Mouse (Mus musculus): ENCODE data around the gene Hist1h2bb. TPM values are rescaled to one million over a fixed set of nuclear protein-coding genes. Genes with fewer than 3 reads are reported as not detected.
"Not testable (repeated sequence)": the region's sequence is repeated elsewhere in the genome, so short reads cannot be mapped to it uniquely, and the experiment has no call there.

The Hist1h2bb gene
- polyA plus RNA-seq, 1 experiment from 2014 or later: 0.37 TPM

DNA sequence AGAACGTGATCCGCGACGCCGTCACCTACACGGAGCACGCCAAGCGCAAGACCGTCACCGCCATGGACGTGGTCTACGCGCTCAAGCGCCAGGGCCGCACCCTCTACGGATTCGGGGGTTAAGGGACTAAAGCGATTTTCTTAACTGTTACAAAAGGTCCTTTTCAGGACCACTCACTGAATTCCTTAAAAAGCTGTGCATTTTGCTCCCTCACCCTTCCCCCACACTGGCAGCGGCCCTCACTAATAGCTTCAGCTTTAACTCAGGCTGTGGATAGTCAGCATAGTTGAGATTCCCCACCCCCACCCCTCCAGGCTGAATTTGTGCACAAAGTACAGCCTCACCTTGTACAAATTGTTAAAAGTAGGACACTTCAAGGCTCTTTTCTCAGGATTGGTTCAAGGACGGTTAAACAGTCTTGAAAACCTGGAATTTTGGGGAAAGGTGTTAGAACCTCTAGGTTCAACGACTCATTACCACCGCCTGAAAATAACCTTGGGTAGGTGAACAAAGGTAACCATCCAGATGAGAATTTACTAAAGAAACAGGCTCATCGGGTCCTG, 10.8 kb downstream of the Hist1h2bb start:
- Histone ChIP-seq H3K4me1 (replicated peaks; ENCODE audit: control insufficient read depth, insufficient read depth, low read length) (peaks cover 5% of the 10 kb centered on the region; the same call in 1 of the 2 replicates), H3K4me2 (replicated peaks; ENCODE audit: low read depth) (peak overlapping the region; percentile 66), H3K36me3 (ENCODE audit: control insufficient read depth, insufficient read depth) (no peaks in the 10 kb centered on the region), H3K9ac (ENCODE audit: low read depth, low read length) (0 out of 2 replicates have a peak overlapping the region, but pooled peaks have one; percentile 17), H3K4me3 (ENCODE audit: low read depth, low read length) (peak overlapping the region; percentile 36), H3K27ac (ENCODE audit: low read depth, low read length) (peak overlapping the region; percentile 74), H3K9me3 (ENCODE audit: control insufficient read depth) (no peaks in the 10 kb centered on the region), H3K27me3 (replicated peaks; ENCODE audit: control insufficient read depth, insufficient read depth, low read length) (no peaks in the 10 kb centered on the region)
- peak; percentile 23 for ATAC-seq
- no peak for TF ChIP-seq CTCF (IDR thresholded peaks at IDR 0.05; ENCODE audit: low read depth)
- under 1% methylated on average over 15 of the region's 23 CpGs for WGBS

DNA sequence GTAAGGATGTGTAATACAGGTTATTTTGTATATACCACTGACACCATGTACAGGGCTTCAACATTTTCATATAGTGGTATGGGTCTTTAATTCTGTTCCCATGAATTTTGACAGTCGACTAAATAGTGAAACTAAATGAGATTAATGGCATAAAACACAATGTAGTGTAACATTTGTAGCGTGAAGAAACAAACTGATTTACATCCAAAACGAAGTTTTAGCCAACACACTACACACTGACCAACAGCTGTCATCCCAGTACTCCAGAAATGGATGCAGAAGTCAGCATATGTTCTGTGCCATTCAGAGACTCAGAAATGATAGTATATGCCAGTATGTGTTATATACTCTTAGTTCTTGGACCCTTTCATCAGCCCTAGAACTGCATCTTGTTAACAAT, 11.4 kb downstream of the Hist1h2bb start:
- peaks cover 5% of the 10 kb centered on the region; the same call in 1 of the 2 replicates for H3K4me1 ChIP-seq (replicated peaks; ENCODE audit: control insufficient read depth, insufficient read depth, low read length)
- H3K4me3 ChIP-seq (ENCODE audit: low read depth, low read length): no peak overlapping the region
- peak overlapping the region; percentile 66; the same call in 1 of the 2 replicates for H3K4me2 ChIP-seq (replicated peaks; ENCODE audit: low read depth)
- no peaks in the 10 kb centered on the region for H3K9me3 ChIP-seq (ENCODE audit: control insufficient read depth)
- no peak overlapping the region for H3K9ac ChIP-seq (ENCODE audit: low read depth, low read length)
- 41% methylated on average over 3 of the region's 3 CpGs for WGBS
- H3K36me3 ChIP-seq (ENCODE audit: control insufficient read depth, insufficient read depth): no peaks in the 10 kb centered on the region
- no peak overlapping the region for H3K27ac ChIP-seq (ENCODE audit: low read depth, low read length)
- ATAC-seq: no peak
- TF ChIP-seq CTCF (IDR thresholded peaks at IDR 0.05; ENCODE audit: low read depth): no peak
- H3K27me3 ChIP-seq (replicated peaks; ENCODE audit: control insufficient read depth, insufficient read depth, low read length): no peaks in the 10 kb centered on the region

DNA sequence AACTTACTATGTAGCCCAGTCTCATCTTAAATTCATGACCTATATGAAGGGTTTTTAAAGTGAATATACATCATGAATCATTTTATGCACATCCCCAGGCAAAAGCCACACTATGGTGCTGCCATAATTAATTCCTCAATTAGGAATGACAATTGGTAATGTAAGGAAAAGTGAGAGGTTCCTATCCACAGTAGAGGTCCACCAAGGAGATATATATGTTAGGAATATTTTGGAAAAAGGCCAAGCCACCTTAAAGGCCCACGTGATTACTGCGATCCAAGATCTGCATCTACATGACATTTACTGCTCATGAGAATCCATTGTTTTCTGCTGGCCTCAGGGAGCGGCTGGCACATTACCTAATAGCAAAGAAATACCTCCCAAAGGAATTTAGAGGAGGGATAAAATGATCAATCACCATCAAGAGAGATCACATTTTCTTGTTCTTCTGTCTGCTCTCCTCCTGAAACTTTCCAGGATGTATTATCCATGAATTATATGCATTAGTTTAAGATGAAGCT, 12.8 kb downstream of the Hist1h2bb start:
- Histone ChIP-seq H3K4me3 (ENCODE audit: low read depth, low read length) (no peak overlapping the region), H3K4me2 (replicated peaks; ENCODE audit: low read depth) (no peak overlapping the region), H3K9ac (ENCODE audit: low read depth, low read length) (no peak overlapping the region), H3K36me3 (ENCODE audit: control insufficient read depth, insufficient read depth) (no peaks in the 10 kb centered on the region), H3K9me3 (ENCODE audit: control insufficient read depth) (no peaks in the 10 kb centered on the region), H3K27ac (ENCODE audit: low read depth, low read length) (no peak overlapping the region), H3K27me3 (replicated peaks; ENCODE audit: control insufficient read depth, insufficient read depth, low read length) (no peaks in the 10 kb centered on the region), H3K4me1 (replicated peaks; ENCODE audit: control insufficient read depth, insufficient read depth, low read length) (peaks cover 10% of the 10 kb centered on the region)
- 82% methylated on average over 3 of the region's 3 CpGs for WGBS
- no peak for ATAC-seq
- TF ChIP-seq CTCF (IDR thresholded peaks at IDR 0.05; ENCODE audit: low read depth): no peak

DNA sequence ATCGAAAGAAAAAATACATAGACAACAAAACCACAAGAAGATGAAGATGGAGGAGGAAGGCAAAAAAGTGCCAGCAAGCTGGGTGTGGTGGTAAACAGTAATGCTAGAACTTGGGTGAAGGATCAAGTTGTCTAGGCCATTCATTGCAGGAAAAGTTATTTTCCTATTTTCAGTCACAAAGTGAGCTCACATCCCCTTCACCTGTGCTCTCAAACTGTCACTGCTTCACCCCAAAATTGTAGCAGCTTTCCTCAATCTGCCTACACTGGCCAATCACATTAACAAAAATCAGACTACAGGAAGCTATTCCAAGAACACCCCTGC, 13.3 kb downstream of the Hist1h2bb start:
- no peaks in the 10 kb centered on the region for H3K9me3 ChIP-seq (ENCODE audit: control insufficient read depth)
- H3K4me3 ChIP-seq (ENCODE audit: low read depth, low read length): no peak overlapping the region
- WGBS: 77% methylated on average over 1 of the region's 1 CpGs
- H3K4me1 ChIP-seq (replicated peaks; ENCODE audit: control insufficient read depth, insufficient read depth, low read length): peaks cover 12% of the 10 kb centered on the region
- H3K27me3 ChIP-seq (replicated peaks; ENCODE audit: control insufficient read depth, insufficient read depth, low read length): no peaks in the 10 kb centered on the region
- ATAC-seq: no peak
- no peaks in the 10 kb centered on the region for H3K36me3 ChIP-seq (ENCODE audit: control insufficient read depth, insufficient read depth)
- no peak overlapping the region for H3K9ac ChIP-seq (ENCODE audit: low read depth, low read length)
- no peak for TF ChIP-seq CTCF (IDR thresholded peaks at IDR 0.05; ENCODE audit: low read depth)
- H3K4me2 ChIP-seq (replicated peaks; ENCODE audit: low read depth): no peak overlapping the region; the same call in 1 of the 2 replicates
- H3K27ac ChIP-seq (ENCODE audit: low read depth, low read length): no peak overlapping the region

DNA sequence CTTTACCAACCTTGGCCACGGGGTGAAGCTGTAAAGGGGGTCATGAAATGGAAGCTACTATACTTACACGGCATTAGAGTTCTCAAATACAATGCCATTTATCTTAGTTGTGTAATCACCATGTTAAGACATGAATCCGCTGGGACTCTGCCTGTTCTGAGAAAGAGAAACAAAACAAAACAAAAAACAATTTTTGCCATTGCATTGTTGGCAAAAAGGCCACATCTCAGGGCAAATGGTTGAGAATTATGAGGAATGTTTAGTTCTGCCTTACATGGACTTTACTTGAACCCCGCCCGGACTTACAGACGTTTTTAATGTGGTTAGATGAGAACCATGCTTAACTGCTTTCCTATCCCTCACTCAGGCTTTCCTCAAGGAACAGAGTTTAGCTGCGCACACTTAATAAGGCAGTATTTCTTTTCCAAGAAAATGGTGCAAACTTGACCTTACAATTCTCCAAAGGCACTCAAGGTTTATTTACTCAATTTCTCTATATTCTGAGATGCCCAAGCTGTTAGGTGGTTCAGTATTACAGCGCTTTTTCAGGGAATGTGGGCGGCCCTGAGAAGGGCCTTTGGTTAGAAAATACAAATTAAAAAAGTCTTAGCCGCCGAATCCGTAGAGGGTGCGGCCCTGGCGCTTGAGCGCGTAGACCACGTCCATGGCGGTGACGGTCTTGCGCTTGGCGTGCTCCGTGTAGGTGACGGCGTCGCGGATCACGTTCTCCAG, 13.9 kb downstream of the Hist1h2bb start:
- Histone ChIP-seq H3K9ac (ENCODE audit: low read depth, low read length) (peak overlapping the region; percentile 26), H3K36me3 (ENCODE audit: control insufficient read depth, insufficient read depth) (no peaks in the 10 kb centered on the region), H3K27me3 (replicated peaks; ENCODE audit: control insufficient read depth, insufficient read depth, low read length) (no peaks in the 10 kb centered on the region), H3K27ac (ENCODE audit: low read depth, low read length) (peak overlapping the region; percentile 85), H3K9me3 (ENCODE audit: control insufficient read depth) (no peaks in the 10 kb centered on the region), H3K4me1 (replicated peaks; ENCODE audit: control insufficient read depth, insufficient read depth, low read length) (peaks cover 12% of the 10 kb centered on the region), H3K4me2 (replicated peaks; ENCODE audit: low read depth) (peak overlapping the region; percentile 88), H3K4me3 (ENCODE audit: low read depth, low read length) (peak overlapping the region; percentile 44)
- no peak for ATAC-seq
- TF ChIP-seq CTCF (IDR thresholded peaks at IDR 0.05; ENCODE audit: low read depth): peak; percentile 39
- WGBS: under 1% methylated on average over 19 of the region's 27 CpGs

DNA sequence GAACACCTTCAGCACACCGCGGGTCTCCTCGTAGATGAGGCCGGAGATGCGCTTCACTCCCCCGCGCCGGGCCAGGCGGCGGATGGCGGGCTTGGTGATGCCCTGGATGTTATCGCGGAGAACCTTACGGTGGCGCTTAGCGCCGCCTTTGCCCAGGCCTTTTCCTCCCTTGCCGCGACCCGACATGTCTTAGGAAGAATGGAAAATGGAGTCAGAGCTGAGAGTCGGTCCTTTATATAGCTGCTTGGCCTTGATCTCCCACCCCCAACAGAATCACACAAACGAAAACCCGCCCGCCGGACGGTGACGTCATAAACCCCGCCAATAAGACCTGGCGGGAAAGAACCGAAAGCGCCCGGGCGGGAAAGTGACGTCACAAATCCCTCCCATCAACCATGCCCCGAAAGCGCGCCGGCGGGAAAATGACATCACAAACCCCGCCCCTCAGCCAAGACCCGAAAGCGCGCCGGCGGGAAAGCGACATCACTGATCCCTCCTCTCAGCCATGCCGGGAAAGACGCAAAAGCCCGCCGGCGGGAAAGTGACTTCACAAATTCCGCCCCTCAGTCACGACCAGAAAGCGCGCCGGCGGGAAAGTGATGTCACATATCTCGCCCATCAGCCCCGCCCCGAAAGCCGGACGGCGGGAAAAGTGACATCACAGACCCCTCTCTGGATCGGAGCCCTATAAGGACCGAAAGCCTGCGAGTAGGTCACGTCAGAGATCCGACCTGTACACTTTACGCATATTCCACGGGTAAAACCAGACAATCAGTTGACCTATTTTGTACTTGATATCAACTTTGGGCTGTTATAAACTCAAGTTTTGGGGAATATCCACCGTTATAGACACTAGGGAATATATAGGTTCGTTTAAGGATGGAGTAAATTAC, 14.7 kb downstream of the Hist1h2bb start, which contains the start of gene Hist1h4a:
Gene Hist1h4a (minus strand): TSS at position 259 of the 893 bp plus-strand sequence.
- TF ChIP-seq CTCF (IDR thresholded peaks at IDR 0.05; ENCODE audit: low read depth): no peak
- Histone ChIP-seq H3K36me3 (ENCODE audit: control insufficient read depth, insufficient read depth) (no peaks in the 10 kb centered on the region), H3K4me2 (replicated peaks; ENCODE audit: low read depth) (peak within 1 kb of the TSS; percentile 88), H3K27ac (ENCODE audit: low read depth, low read length) (peak within 1 kb of the TSS; percentile 85), H3K27me3 (replicated peaks; ENCODE audit: control insufficient read depth, insufficient read depth, low read length) (no peaks in the 10 kb centered on the region), H3K4me3 (ENCODE audit: low read depth, low read length) (peak within 1 kb of the TSS; percentile 44), H3K9ac (ENCODE audit: low read depth, low read length) (peak within 1 kb of the TSS; percentile 26), H3K4me1 (replicated peaks; ENCODE audit: control insufficient read depth, insufficient read depth, low read length) (peaks cover 12% of the 10 kb centered on the region), H3K9me3 (ENCODE audit: control insufficient read depth) (no peaks in the 10 kb centered on the region)
- peak; percentile 66 for ATAC-seq
- WGBS: under 1% methylated on average over 66 of the region's 72 CpGs

DNA sequence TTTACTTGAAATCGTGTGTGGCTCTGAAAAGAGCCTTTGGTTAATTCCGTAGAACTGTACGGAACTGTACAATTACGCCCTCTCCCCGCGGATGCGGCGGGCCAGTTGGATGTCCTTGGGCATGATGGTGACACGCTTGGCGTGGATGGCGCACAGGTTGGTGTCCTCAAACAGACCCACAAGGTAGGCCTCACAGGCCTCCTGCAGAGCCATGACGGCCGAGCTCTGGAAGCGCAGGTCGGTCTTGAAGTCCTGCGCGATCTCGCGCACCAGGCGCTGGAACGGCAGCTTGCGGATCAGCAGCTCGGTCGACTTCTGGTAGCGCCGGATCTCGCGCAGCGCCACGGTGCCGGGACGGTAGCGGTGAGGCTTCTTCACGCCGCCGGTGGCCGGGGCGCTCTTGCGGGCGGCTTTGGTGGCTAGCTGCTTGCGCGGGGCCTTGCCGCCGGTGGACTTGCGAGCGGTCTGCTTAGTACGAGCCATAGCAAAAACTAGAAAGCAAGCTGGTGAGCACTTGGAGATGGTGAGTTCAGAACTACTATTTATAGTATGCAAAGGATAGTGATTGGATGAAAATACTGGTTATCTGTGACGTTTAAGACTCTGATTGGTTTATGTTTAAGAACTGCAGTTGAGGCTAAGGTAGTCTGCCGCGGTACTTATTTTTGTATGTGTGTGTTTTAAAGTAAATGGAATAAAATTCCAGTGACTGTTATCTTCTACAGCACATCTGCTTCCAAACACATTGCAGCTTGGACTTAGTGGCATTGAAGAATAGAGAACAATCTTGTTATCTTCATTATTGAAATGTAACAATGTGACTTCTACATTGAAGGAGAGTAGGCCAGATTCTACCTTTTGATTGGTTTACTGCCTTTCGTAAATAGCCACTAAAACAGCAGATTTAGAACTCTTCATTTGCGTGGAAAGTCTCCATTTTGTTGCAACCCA, 15.6 kb downstream of the Hist1h2bb start, which contains the start of gene Hist1h3a:
Gene Hist1h3a (minus strand): TSS at position 516 of the 951 bp plus-strand sequence.
- H3K9ac ChIP-seq (ENCODE audit: low read depth, low read length): peak within 1 kb of the TSS; percentile 62; the same call in 1 of the 2 replicates
- H3K4me2 ChIP-seq (replicated peaks; ENCODE audit: low read depth): peak within 1 kb of the TSS; percentile 88
- not testable (repeated sequence) for H3K9me3 ChIP-seq (ENCODE audit: control insufficient read depth); H3K27me3 ChIP-seq (replicated peaks; ENCODE audit: control insufficient read depth, insufficient read depth, low read length); H3K36me3 ChIP-seq (ENCODE audit: control insufficient read depth, insufficient read depth)
- H3K4me3 ChIP-seq (ENCODE audit: low read depth, low read length): peak within 1 kb of the TSS; percentile 52
- WGBS: under 1% methylated on average over 30 of the region's 52 CpGs
- peak; percentile 64 for ATAC-seq
- peaks cover 12% of the 10 kb centered on the region for H3K4me1 ChIP-seq (replicated peaks; ENCODE audit: control insufficient read depth, insufficient read depth, low read length)
- H3K27ac ChIP-seq (ENCODE audit: low read depth, low read length): peak within 1 kb of the TSS; percentile 85

Measured in intestine, postnatal 0 days (tissue).